Mouse (Mus musculus) liver, adult 2 months (tissue): ENCODE measurements at regions not wholly inside any gene's neighbourhood (a gene's known extent, or its start where the extent isn't known, plus 50 kb on each side); places are given as distances from the start of the nearest gene placed in this dataset.

Experiments used
- CTCF ChIP-seq: fragments of 200-500 bp; IDR thresholded peaks from 2 replicates; pipeline ENCODE4 v1.5.1; 2011; ENCODE audit warnings: low read depth, low read length, control low read depth
- POLR2A ChIP-seq: fragments of 200-500 bp; IDR thresholded peaks from 2 replicates; pipeline ENCODE4 v1.6.1; 2011; ENCODE audit warnings: low read length, control low read depth; ENCODE audit not compliant: insufficient read depth; ENCODE audit errors: extremely low read depth

GRCm38 (mm10) chr12:110177826-110178225 lies 101.0 kb upstream of the Dio3 start:
- no peak for TF ChIP-seq POLR2A
- TF ChIP-seq CTCF, result no peak
